Mouse (Mus musculus) lung, embryonic 14.5 days (tissue): Measurements from ENCODE around the gene Gm20388. TPM values are rescaled to one million over a fixed set of nuclear protein-coding genes. Genes with fewer than 3 reads are reported as not detected.

Source experiments
- ATAC-seq: fragments of 200-750 bp; cut with Nextera tagmentation; 2 replicates; pipeline ENCODE4 v1.8.0; 2017; ENCODE audit warnings: mild to moderate bottlenecking, moderate TSS enrichment, moderate library complexity; ENCODE audit not compliant: insufficient read depth
- DNase-seq: peaks from one replicate; pipeline ENCODE4 v3.0.0-alpha.2; 2015
- H3K27ac ChIP-seq: fragments of 300-500 bp; sonication (generic); 2 replicates; pipeline ENCODE4 v1.5.1; 2014; ENCODE audit warnings: low read depth, mild to moderate bottlenecking, moderate library complexity
- H3K27me3 ChIP-seq: fragments of 300-500 bp; sonication (generic); 2 replicates; pipeline ENCODE4 v1.6.1; 2014; ENCODE audit warnings: low read length, control low read depth; ENCODE audit not compliant: insufficient read depth
- H3K36me3 ChIP-seq: fragments of 300-500 bp; sonication (generic); 2 replicates; pipeline ENCODE4 v1.6.1; 2014; ENCODE audit warnings: control low read depth; ENCODE audit not compliant: insufficient read depth
- H3K4me1 ChIP-seq: fragments of 300-500 bp; sonication (generic); 2 replicates; pipeline ENCODE4 v1.6.1; 2014; ENCODE audit warnings: antibody characterized with exemption, control low read depth; ENCODE audit not compliant: insufficient read depth
- H3K4me2 ChIP-seq: fragments of 300-500 bp; sonication (generic); 2 replicates; pipeline ENCODE4 v1.6.1; 2014; ENCODE audit warnings: mild to moderate bottlenecking
- H3K4me3 ChIP-seq: fragments of 300-500 bp; sonication (generic); 2 replicates; pipeline ENCODE4 v1.5.1; 2014; ENCODE audit warnings: low read depth, low read length
- H3K9ac ChIP-seq: fragments of 300-500 bp; sonication (generic); 2 replicates; pipeline ENCODE4 v1.6.1; 2014
- H3K9me3 ChIP-seq: fragments of 300-500 bp; sonication (generic); 2 replicates; pipeline ENCODE4 v1.6.1; 2016; ENCODE audit warnings: low read depth, low read length, control low read depth
- CTCF ChIP-seq: IDR thresholded peaks from 2 replicates; pipeline ENCODE4 v1.5.1; 2016; ENCODE audit warnings: antibody characterized with exemption, low read depth
- WGBS: fragments of 180-500 bp; shearing (Covaris S2); extraction: QIAGEN DNeasy Blood & Tissue Kit; methylation state at CpG from one replicate; pipeline ENCODE4 v1.1.7; 2014; 5-methylcytosine and 5-hydroxymethylcytosine counted together
- polyA plus RNA-seq: library from polyadenylated mRNA; unstranded; fragments of >200 nt; fragmentation: Nextera tagmentation; extraction: Ambion mirVana; gene quantifications from 2 replicates; pipeline ENCODE4 v1.2.1, GENCODE M21; 2014

Gm20388 gene
- polyA plus RNA-seq, 1 experiment from 2014 or later = not detected

DNA sequence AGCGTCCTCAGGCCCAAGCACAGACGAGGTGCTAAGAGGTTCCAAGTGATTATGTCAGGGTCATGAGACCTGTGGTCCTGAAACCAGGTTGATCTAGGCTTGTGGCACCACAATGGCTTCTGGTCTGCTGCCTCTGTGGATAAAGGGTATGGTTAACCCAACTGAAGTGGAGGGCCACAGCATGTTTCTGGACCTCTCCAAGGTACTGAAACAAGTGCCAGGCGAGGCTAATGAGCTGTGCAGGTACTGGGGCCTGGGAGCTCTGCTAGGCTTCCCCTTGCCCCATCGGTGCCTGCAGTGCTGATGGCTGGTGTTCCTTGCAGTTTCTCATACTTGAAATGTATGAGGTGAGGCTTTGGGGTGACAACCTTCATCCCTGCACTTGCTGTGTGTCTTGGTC lies 2826.4 kb downstream of the Gm20388 start:
- Histone ChIP-seq H3K4me1 (no peaks in the 10 kb centered on the region), H3K27me3 (0 out of 2 replicates have a peak, but pooled peaks cover 2% of the 10 kb centered on the region), H3K36me3 (no peaks in the 10 kb centered on the region), H3K4me3 (no peak overlapping the region), H3K27ac (no peak overlapping the region), H3K9me3 (no peaks in the 10 kb centered on the region), H3K9ac (no peak overlapping the region), H3K4me2 (no peak overlapping the region)
- no peak for ATAC-seq
- no peak for TF ChIP-seq CTCF
- peak; percentile 61 for DNase-seq
- WGBS = 40% methylated on average over 4 of the region's 4 CpGs

DNA sequence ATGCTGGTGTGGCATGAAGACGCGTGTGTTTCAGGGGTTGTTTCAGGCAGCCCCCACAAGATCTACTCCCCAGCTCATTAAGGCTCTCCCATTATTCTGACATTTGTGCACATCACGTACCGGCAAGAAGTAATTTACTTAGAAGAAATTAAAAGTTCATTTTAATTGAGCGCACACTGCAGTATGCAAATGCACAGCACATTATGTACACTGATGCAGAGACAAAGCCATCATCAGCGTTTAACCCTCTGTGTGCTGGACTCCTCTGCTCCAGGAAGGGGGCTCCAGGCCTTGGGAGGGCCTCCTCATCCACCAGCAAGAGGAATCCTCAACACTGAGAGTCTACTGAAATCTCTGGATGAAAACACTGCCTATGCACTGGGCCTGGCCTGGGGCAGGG lies 2827.2 kb downstream of the Gm20388 start:
- H3K9me3 ChIP-seq = no peaks in the 10 kb centered on the region
- 0 out of 2 replicates have a peak, but pooled peaks cover 2% of the 10 kb centered on the region for H3K27me3 ChIP-seq
- no peak for TF ChIP-seq CTCF
- H3K4me2 ChIP-seq = no peak overlapping the region
- ATAC-seq (no peak), DNase-seq (no peak)
- H3K36me3 ChIP-seq = no peaks in the 10 kb centered on the region
- H3K27ac ChIP-seq = no peak overlapping the region
- H3K4me1 ChIP-seq = no peaks in the 10 kb centered on the region
- H3K4me3 ChIP-seq = no peak overlapping the region
- 84% methylated on average over 6 of the region's 6 CpGs for WGBS
- no peak overlapping the region for H3K9ac ChIP-seq

DNA sequence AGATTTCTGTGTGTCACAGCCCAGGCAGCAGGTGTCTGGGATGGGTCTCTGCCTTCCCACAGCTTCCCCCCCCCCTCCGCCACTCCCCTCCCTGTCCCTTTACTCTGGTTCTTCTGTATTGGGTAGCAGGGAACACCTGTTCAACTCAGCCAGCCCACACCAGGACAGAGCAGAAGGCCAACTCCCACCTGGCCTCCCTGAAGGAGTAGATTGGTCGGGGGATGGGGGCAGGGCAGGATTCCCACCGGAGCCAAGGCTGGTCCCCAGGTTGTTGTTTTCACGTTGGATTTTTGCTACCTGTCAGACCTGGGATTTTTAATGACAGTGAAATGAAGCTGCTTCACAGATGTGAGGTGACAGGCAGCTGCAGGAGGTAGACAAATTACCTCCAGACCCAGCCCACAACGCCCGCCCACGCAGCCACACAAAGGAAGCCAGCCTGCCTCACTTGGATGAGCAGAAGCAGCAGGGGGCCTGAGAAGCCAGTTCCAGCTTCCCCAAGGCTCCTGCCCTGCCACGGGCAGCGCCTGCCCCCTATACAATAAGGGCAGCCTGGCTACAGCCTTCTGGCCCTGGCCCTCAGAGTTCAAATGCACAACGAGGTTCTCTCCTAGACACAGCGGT lies 2828.6 kb downstream of the Gm20388 start:
- H3K9me3 ChIP-seq = no peaks in the 10 kb centered on the region
- H3K4me2 ChIP-seq = no peak overlapping the region
- H3K9ac ChIP-seq = no peak overlapping the region
- H3K4me1 ChIP-seq = no peaks in the 10 kb centered on the region
- no peak for TF ChIP-seq CTCF
- H3K27ac ChIP-seq = no peak overlapping the region
- WGBS = 18% methylated on average over 11 of the region's 11 CpGs
- no peaks in the 10 kb centered on the region for H3K36me3 ChIP-seq
- ATAC-seq (no peak), DNase-seq (no peak)
- H3K4me3 ChIP-seq = no peak overlapping the region
- peaks cover 10% of the 10 kb centered on the region for H3K27me3 ChIP-seq

DNA sequence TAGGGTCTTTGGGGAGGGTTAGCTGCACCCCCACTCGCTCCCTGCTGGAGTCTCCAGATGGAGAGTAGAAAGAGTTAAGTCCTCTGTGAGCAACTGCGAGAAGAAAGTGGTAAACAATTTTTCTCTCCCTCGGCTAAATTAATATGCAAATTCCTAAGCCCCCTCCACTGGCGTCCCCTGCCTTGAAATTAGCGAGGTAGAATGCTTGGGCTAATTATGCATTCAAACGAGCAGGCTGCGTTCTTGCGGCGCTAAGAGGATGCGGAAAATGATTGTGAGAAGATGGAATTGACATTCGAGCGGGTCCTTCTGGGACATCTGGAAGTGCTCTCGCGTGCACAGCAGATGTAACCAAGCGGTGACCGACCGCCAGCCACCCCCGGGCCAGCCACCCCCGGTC lies 2831.8 kb downstream of the Gm20388 start:
- Histone ChIP-seq H3K27ac (no peak overlapping the region), H3K27me3 (peaks cover 40% of the 10 kb centered on the region), H3K9me3 (no peaks in the 10 kb centered on the region), H3K4me2 (no peak overlapping the region), H3K36me3 (no peaks in the 10 kb centered on the region), H3K9ac (no peak overlapping the region), H3K4me1 (no peaks in the 10 kb centered on the region), H3K4me3 (no peak overlapping the region)
- 27% methylated on average over 19 of the region's 19 CpGs for WGBS
- no peak for TF ChIP-seq CTCF
- DNase-seq (no peak), ATAC-seq (no peak)

DNA sequence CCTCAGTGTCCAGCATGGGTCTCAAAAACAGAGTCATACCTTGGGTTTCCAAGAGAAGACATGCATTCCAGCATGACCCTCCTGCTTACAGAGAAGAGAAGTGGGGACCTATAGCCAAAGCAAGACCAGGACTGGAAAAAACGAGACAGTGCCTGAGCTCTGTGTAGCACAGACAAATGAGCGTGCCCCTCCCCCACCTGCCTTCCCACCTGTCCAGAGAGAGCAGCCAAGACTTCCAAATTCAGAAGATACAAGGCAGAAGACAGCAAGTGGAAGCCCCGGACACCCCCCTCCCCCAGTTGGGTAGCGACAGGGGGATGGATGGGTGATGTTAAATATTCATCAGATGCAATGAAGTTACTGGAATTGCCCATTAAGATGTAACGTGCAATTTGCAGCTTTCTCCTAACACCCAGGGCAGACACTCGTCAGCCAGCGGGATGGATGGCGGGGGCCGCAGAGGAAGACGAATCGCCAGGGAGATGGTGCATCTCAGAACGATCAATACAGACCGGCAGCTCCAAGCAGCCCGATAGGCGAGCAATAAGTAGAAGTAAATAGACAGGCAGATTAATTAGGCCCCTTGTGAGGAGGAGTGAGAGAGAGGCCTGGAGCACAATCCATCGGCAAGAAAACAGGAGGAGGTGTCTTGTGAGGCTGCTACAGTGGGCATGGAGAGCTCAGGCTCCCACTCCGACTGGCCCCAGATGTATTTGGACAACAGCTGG lies 2834.5 kb downstream of the Gm20388 start:
- H3K27ac ChIP-seq = no peak overlapping the region
- TF ChIP-seq CTCF = no peak
- H3K9me3 ChIP-seq = no peaks in the 10 kb centered on the region
- no peak overlapping the region for H3K9ac ChIP-seq
- DNase-seq (no peak), ATAC-seq (no peak)
- H3K4me1 ChIP-seq = no peaks in the 10 kb centered on the region
- no peaks in the 10 kb centered on the region for H3K36me3 ChIP-seq
- H3K4me3 ChIP-seq = no peak overlapping the region
- WGBS = 23% methylated on average over 17 of the region's 17 CpGs
- H3K4me2 ChIP-seq = no peak overlapping the region
- peaks cover 40% of the 10 kb centered on the region for H3K27me3 ChIP-seq

DNA sequence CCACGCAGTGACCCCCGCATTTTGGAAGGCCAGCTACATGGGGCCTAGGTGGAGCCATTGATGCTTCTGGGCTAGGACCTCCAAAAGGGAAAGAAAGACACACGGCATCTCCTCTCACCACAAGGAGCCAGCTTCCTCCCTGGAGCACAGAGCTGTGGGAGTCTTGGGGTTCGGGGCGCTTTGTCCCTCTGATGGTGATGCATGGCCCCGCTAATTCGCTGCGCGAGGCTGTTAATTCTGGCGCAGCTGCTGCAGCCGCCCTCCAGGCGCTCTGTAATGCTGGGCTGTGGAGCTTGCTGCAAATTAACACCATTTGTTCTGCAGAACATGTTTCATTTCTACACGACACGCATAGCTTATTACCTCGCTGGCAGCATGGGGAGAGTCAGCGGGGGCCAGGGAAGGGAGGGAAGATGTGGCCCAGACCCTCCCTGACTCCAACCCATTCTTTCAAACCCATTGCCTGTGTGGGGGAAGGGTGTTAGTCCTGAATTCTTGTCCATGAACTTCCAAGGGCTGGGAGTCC lies 2835.2 kb downstream of the Gm20388 start:
- peaks cover 40% of the 10 kb centered on the region for H3K27me3 ChIP-seq
- DNase-seq = no peak
- no peak overlapping the region for H3K4me3 ChIP-seq
- H3K27ac ChIP-seq = no peak overlapping the region
- TF ChIP-seq CTCF = no peak
- no peak overlapping the region for H3K4me2 ChIP-seq
- H3K9me3 ChIP-seq = no peaks in the 10 kb centered on the region
- no peak overlapping the region for H3K9ac ChIP-seq
- 21% methylated on average over 16 of the region's 16 CpGs for WGBS
- no peak for ATAC-seq
- H3K4me1 ChIP-seq = no peaks in the 10 kb centered on the region
- no peaks in the 10 kb centered on the region for H3K36me3 ChIP-seq

DNA sequence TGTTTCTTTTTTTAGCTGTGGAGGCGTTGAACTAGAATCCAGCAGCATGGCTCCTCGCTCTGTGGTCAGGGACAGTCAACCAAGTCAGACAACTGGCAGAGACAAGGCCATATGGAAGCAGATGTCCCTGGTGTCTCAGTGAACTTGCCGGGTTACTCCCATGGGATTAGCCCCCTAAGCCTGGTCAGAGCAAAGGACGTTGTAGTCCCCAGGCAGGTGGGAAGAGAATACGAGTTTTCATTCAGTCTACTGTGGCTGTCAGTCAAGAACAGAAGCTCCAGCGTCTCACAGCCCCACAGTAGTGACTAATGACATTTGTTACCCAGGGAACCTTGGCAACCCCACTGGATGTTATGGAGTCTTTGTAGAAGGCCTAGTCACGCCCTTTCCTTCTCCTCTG lies 2835.8 kb downstream of the Gm20388 start:
- no peaks in the 10 kb centered on the region for H3K4me1 ChIP-seq
- no peak for TF ChIP-seq CTCF
- ATAC-seq (no peak), DNase-seq (no peak)
- peaks cover 40% of the 10 kb centered on the region for H3K27me3 ChIP-seq
- no peaks in the 10 kb centered on the region for H3K9me3 ChIP-seq
- H3K9ac ChIP-seq = no peak overlapping the region
- no peaks in the 10 kb centered on the region for H3K36me3 ChIP-seq
- H3K27ac ChIP-seq = no peak overlapping the region
- no peak overlapping the region for H3K4me3 ChIP-seq
- no peak overlapping the region for H3K4me2 ChIP-seq
- WGBS = 42% methylated on average over 7 of the region's 7 CpGs
